Mouse (Mus musculus): ENCODE measurements at regions not wholly inside any gene's neighbourhood (a gene's known extent, or its start where the extent isn't known, plus 50 kb on each side); places are given as distances from the start of the nearest gene placed in this dataset.

DNA sequence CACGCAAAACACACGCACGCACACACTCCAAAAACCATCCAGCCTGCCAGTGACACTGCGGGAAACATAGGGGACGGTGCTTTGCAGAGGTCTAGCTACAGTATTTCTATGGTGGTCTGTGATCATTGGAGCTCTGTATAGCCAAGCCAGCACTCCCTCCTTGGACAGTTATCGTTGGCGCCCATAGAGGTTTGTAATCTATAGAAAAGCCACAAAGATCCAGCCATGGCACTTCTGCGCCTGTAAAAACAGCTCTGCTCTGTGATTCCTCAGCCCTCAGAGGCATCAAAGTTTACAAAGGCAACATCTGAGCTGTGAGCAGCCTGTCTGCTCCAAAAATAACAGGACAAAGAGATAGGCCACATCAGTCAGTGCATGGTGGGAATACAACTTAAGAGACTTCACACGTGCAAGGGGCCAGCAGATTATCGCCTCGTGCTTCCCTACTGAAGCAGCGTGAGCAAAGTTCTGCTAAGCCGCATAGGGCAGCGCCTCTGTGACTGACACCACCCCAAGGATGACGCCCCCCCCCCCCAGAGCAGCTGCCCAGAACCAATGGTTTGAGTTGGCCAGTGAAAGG is 194.7 kb downstream of the Ackr3 start:
- DNase-seq (ENCODE audit: low spot score in 2 of 2): no peak

DNA sequence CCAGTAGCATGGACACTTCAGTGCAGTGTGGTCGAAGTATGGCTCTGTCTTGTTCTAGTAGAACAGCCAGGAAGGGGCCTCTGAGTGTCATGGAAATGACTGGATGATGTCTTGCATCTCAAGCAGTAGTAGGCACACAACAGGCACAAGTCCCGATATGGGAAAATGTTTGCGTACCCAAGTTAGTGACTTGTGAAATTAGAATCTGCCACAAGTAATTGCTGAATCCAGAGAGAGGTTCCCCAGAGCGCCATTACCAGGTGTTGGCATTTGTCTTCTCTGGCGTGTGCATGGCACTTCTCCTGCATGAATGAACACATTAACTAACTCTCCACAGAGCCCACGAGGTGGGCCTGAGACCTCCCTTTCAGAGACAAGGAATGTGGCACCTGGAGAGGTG is 199.3 kb downstream of the Ackr3 start:
- no peak for DNase-seq (ENCODE audit: low spot score in 2 of 2)

DNA sequence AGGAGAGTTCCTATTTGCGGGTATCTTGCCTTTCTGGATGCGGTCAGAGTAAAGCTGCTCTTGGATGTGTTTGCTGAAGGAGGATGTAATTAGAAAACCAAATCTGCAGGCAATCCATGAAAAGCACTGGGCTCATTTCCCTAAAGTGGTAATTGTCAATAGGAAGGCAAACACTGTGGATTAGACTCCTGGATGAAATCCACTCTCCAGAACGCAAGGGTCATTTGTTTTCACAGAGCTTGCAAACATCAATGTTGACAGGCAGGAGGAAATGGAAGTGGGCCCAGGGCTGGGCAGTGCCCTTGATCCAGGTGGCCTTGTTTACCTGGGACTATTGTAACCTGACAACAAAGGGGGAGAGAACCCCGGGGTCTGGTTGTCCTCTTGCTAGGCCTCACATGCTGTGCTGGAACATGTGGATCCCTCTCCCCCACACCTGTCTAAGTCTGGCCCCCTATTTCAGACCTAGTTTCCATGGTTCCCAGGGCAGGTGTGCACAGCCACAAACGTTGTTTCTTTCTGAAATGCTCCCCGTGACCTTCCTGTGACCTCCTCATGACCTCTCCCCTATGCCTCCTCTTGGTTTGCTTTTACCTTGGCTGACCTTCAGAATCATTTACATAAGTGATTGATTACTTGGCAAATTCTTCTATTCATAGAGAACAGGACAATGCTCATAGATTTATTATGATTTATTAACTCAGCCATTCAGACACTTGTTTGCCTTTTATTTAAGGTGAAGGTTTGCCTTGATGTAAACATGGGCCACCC is 197.9 kb upstream of the Cops8 start:
- no peak for DNase-seq (ENCODE audit: low spot score in 2 of 2)

DNA sequence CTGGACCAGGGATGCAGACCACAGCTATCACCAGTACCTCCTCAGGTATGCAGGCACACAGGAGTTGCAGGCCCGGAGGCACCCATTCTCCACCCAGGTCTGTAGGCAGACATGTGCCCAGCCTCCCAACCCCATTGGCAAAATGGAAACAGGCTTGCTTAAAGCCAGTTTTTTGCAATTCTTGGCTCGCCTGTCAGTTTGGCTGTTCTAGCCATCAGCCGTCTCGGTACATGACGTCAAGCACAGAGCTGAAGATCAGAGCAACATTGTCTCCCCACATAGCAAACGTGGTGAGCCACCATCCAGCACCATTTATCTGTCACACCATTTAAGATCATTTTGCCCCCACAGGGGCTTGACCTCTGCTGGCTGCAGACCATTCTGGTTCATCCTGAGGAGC is 196.1 kb upstream of the Cops8 start:
- no peak for DNase-seq (ENCODE audit: low spot score in 2 of 2)

DNA sequence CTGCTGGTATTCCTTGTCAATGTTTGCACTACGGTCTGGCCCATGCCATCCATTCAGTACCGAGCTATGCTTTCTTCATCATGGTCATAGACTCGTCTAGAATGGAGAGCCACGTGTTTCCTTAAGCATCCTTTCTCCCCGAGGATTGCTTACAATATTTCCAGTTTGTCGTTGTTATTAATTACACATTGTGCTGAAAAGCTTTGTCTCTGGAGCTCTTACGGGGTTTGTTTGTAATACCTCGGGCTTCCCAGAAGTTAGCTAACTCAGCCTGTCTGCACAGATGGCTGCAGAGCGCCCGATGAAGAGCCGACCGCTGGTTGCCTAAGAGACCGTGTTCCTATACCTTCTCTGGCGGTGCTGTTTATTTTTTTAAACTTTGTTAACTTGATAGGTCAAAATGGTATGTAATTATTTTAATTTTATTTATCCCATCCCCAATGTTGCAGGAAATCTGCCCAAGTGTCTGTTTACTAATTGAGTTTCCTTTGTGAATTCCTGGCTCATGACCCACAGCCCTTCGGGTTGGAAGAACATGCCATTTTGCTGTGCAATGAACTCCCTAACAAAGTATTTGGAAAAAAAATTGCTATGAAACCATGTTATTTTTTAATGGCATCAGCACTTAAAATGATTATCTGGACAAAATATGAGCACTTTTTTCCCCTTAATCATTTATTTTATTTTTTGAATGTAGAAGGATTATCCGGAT is 194.1 kb upstream of the Cops8 start:
- DNase-seq (ENCODE audit: low spot score in 2 of 2): no peak

DNA sequence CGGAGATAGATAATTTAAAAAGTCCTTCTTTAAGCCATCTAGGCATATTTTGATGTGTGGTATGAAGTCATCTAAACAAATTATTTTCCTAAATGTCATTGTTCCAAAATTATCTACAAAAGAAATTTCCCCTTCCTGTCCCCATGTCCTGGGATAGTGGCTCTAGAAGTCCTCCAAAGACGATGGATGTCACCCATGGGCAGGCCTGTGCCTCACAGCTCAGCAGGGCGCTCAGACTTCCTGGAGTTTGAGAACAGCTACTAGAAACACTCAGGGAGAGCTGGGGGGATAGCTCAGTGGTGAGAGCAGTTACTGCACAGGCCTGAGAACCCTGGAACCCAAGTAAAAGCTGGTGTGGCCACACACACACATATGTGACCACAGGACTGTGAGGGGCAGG is 193.5 kb upstream of the Cops8 start:
- no peak for DNase-seq (ENCODE audit: low spot score in 2 of 2)

DNA sequence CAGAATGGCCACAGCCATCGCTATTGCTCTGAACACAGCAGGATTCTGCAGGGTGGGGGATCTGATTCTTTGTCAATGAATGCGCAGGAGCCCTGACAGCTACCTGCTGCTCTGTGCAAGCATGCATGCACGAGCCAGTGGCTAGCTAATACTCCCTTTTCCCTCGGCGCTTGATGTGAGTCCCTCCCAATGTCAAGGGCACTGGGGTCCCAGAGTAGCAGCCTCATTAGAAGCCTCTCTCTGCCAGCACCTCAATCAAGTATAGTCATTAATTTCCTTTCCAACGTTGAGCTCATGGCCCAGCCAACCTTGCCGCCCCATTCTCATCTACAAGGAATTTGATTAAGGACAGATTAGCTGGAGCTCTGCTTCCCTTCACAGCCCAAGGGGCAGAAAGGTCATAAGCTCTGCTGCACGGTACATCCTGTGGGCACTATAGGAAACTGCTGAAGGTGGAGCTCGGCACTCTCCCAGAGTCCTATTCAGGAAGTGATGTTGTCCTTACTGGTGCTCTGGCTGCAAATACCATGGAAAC is 190.2 kb upstream of the Cops8 start:
- no peak for DNase-seq (ENCODE audit: low spot score in 2 of 2)

DNA sequence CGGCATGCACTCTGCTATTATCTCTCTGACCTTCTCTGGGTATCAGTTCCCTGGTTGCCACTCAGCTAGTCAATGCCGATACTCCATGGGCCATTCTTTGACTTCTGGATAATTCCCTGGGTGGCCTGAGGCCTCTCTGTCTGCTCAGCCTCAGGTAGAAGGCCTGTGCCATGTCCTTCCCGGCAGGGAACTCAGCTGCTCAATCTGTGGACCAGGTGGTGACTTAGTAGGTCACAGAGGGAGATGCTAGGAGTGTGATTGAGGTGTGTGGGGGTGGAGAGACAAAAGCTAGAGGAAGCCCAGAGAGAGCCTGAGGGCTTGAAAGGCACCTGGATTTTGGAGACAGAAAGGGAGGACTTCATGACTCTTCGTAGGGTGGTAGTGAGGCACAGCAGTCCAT is 188.0 kb upstream of the Cops8 start:
- no peak for DNase-seq (ENCODE audit: low spot score in 2 of 2)

DNA sequence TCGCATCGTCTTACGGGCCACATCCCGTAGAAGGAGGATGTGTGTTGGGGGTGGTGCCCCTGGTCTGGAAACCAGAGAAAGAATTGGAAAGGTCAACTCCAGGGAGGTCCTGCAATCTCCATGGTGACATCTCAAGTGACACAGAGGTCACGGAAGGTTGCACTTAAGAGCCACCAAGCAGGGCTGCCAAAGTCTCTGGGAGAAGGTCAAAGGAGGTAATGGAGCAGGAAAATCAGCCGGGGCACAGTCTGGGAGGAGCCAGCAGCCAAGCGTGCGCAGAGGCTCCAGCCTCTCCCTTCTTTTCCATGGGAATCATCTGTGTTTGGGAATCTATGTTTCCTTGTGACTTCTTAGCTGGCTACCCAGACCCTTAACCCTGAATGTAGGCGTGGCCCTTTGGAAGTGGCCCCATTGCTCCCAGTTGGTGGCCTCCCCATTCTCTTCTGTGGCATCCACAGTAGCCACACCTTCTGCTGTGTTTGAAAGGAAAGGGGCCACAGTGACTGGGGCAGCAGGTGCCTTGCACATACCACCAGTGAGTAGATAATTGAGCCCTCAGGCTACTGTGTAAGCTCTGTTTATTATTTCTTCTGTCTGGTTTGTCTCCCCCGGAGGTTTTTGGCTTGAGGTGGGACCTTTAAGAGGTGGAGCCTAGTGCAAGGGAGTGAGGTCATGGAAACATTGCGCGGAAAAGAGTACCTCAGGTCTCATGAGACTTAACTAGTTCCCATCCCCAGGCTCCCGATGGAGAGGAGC is 178.5 kb upstream of the Cops8 start:
- no peak for DNase-seq (ENCODE audit: low spot score in 2 of 2)

DNA sequence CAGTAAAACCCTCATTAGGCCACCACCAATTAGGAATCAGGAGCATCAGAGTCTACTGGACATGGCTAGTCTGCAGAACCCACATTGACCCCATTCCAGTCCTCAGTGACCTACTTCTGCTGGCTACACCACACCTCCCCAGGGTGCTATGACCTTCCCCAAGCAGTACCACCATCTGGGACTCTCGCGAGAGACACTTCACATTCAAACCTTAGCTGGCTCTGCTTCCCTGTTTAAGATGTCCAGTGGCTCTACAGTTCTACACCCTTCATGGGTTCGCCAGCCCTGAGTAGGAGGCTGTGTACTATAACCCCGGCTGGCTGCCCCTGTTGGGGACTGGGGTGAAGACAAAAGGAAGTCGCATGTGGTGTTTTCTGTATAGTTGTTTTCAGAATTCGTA is 174.4 kb upstream of the Cops8 start:
- no peak for DNase-seq (ENCODE audit: low spot score in 2 of 2)

DNA sequence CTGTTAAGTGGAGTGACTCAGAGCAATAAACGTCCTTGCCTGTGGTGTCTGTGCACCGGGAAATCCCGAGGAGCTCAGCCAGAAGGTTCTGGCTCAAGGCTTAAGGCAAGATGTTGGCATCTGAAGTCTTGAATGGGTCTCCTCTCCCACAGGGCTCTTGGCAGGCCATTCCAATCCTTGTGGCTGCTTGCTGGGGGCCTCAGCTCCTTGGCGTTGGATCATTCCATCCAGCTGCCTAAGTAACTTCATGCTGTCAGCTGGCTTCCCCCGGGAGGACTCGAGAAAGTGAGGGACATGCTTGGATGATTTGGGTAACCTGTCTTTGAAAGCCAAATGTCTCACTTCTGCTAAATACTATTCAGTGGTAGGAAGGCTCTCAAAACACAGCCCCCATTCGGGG is 174.0 kb upstream of the Cops8 start:
- DNase-seq (ENCODE audit: low spot score in 2 of 2): no peak

DNA sequence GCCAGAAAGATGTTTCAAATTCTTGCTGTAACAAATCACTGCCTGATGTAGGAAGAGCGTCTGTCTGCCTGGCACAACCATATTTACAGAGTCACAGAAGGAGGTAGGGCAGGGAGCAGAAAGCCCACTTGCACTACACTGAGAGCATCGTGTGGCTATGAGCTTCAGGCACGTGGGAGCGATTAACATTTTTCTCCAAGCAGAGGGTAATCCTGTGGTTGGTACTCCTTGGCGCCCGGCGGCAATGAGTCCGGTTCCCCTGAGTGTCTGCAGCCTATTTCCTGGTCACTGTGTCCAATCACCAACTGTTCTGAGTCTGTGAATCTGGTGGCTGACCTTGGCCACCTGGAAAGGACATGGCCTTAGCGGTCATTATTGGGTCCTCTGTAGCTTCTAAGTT is 172.3 kb upstream of the Cops8 start:
- DNase-seq (ENCODE audit: low spot score in 2 of 2): no peak

DNA sequence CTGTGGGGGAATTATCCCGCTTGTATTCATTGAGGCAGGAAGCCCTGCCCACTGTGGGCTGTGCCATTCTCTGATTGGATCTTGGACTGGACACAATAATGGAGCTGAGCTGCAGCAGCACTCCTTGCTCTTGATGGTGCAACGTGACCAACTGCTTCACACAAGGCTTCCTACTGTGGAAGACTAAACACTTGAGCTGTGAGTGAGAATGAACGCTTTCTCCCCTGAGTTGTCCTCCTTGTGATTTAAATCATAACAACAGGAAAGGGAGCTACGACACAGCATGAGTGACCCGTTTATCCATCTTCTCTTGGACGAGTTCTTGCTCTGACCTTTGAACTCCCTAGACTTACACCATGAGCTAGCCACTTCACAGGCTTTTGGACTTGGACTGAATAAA is 171.0 kb upstream of the Cops8 start:
- DNase-seq (ENCODE audit: low spot score in 2 of 2): no peak

DNA sequence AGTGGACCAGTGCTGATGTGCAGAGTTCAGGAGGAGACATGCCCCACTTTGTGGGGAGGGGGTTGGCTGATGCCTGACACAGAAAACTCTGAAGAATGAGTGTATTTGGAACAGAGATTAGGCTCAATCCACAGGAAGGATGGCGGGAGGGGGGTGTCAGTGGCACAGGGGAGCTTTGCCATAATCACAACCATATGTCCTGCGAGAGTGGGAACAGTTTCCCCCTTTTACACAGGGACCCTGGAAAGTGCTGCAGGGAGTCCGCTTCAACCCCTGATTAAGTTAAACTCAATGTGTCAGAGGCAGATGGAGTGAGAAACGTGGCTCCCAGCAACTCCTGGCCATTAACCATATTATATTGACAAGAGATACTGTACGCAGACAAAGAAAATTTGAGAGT is 168.9 kb upstream of the Cops8 start:
- DNase-seq (ENCODE audit: low spot score in 2 of 2): no peak

DNA sequence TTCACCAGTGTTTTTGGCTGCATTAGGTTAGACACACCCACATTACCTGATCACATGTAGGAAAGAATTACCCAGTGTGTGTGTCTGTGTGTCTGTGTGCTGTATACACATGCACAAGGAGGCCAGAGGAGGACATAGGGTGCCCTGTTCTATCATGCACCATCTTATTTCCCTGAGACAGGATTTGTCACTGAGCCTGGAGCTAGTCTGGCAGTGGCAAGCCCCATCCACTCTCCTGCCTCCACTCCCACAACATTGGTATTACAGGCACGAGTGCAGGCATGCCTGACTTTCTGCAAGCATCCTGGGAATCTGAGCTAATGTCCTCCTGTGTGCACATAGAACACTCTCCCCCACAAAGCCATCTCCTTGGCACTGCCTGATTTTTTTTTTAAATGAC is 162.1 kb upstream of the Cops8 start:
- DNase-seq (ENCODE audit: low spot score in 2 of 2): no peak

DNA sequence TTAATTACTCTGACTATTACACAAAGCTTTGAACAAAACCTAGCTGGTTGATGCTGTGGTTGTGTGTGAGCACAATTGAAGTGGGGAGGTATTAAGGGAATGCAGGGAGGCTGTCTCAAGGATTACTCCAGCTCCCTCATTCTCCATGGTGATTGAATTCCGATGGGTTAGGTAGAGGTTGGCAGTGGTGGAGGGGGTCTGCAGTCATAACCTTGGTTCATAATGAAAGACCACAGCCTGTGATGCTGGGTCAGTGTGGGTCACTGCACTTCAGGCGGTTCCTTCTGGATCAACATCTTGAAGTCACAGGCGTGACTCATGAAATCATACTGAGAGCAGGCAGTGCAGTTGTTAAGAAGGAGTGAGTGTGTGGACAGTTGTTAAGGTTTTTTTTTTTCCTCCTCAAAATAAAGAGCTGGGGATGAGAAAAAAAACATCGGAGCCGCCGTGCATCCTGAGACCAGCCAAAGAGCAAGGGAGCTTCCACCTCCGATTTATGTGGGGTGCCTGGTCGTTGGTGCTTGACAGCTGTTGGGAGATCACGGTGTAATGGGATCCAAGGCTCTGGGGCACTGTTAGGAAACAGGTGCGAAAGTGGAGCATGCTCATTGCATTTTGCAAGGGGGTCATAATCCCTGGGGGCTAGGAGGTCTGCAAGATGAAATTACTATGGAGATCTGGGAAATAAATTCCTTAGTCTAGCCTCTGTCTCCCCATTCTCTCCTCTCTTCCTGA is 161.5 kb upstream of the Cops8 start:
- DNase-seq (ENCODE audit: low spot score in 2 of 2): no peak

DNA sequence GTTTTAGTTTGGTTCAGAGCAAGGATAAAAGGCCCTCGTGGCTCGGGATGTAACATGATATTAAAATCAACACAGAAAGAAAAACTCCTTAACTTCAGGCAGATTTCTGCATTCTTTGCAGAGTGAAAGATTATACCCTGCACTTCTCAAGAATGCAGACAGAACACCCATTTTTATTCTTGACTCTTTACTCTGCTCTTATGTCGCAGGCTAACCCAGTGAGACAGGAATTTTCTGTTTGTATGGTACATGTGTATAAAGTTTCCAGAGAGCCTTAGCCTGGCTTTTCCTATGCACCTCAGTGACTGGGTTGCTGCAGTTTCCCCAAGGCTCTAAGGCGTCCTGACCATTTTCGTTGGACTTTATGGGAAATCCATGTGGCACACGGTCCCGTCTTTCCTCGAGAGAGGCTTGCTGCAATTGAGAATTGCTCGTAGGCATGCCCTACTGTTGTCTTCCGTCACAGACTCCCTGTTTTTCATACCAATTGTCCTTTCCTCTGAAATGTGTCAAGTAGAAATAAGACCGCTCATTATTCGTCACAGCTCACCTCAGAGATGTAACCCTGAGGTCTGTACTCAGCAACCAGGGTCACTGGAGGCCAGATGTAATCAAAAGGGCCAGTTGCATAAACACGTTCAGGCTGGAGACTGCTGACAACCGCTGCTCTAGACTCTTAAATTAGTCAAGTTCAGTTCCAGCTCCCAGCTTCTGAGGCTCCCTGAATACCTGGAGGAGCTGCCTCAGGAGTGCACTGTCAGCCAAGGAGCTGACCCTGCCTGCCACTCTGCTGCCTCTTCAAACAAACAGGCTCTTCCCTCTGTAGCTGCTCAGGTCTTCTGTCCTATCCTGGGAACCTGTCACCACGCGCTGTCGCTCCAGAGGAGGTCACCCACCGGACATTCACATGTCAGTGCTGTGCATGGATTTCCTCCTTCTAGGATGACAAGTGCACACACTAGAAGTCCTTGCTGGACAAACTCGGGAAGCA is 160.2 kb upstream of the Cops8 start:
- no peak for DNase-seq (ENCODE audit: low spot score in 2 of 2)

DNA sequence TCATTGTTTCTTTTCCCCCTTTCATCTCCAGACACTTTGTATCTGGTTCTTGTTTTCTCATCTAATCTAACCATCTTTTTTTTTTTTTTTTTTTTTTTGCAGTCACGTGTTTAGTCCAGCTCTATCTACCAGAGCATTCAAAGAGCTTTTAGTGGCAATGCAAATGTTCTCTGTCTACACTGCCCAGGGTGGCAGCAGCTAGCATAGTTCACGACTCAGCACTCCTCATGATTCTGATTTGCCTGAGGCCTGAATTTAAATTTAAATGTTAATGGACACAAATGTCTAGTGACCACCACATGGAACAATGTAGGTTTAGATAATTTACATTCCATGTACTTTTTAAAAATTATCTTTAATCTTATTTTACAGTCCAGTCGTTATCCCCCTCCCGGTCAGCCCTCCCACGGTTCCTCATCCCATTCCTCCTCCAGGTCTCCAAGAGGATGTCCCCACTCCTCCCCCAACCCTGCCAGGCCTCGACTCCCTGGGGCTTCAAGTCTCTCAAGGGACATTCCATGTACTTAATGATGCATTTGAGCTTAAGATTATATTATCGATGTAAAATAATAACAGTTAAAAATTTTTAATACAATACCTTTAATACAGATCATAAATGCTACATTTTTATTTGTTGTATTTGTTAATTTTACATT is 153.1 kb upstream of the Cops8 start:
- no peak for DNase-seq (ENCODE audit: low spot score in 2 of 2)

DNA sequence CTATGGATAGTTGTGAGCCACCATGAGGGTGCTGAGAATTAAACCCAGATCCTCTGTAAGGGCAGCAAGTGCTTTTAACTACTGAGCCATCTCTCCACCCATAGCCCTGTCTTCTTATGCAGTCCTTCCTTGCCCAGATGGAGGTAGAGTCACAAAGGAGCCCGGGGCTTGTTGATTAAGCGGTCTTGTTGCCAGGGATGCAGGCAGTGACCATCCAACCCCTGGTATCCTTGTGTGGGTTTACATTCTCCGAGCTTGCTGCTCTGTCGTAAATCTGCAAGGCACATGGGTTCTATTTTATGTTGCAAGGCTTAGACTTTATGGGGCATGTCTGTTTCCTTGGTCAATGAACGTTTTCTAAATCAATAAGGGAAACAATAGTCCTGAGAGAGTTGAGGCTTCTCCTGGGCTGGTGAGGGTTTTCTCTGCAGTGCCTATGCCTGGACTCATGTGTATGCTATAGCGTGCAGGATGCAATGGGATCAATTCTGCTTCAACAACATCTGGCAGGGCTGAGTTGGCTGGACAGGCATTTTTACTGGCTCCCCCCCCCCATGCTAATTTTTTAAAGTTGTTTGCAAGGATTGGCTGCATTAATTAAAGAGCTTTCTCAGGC is 150.7 kb upstream of the Cops8 start:
- DNase-seq (ENCODE audit: low spot score in 2 of 2): no peak
